Mouse (Mus musculus): Measurements from ENCODE around the gene Klk14. TPM values are rescaled to one million over a fixed set of nuclear protein-coding genes. Genes with fewer than 3 reads are reported as not detected.
"Not testable (repeated sequence)": the region's sequence is repeated elsewhere in the genome, so short reads cannot be mapped to it uniquely, and the experiment has no call there.

The Klk14 gene
- total RNA-seq, 2 experiments from 2014 or later: not detected

DNA sequence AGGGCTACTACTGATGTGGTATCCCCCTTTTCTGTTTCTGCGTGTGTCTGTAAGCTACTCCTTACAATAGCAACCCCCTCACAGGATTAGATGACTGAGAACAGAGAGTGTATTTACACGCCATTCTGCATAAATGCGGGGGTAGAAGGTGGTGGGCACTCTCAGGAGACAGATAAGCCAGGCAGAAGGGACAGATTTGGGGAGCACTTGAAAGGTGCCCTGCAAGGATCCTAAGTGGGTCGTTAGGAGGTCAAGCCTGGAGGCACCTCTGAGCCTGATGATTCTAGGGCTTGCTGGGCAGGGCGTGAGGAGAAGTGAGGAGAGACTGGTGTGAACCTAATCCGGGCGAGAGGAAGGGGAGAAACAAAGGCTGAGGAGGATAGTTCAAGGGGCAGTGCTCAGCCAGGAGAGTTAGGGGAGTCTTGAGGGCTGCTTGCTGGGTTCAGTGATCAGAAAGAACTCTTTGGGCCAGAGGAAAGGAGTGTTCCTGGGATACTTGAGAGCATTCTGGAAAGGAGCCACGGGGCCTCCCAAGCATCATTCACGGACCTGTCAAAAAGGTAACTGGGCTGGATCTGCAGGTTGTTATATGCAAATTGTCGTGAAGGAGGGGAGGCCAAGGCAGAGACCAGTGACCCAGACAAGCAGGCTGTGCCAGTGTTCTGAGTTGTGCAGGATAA lies 17.5 kb upstream of the Klk14 start:
- DNase-seq: no peak
- H3K27ac ChIP-seq: peak overlapping the region; percentile 92
- intact Hi-C loops (cut with DNase I): loop anchor here (10.0 kb wide), 1 partner anchor 388 kb away; no protein-coding TSS in a partner anchor
- H3K4me3 ChIP-seq: peak overlapping the region; percentile 95
- no peak for TF ChIP-seq CTCF (IDR thresholded peaks at IDR 0.05)

DNA sequence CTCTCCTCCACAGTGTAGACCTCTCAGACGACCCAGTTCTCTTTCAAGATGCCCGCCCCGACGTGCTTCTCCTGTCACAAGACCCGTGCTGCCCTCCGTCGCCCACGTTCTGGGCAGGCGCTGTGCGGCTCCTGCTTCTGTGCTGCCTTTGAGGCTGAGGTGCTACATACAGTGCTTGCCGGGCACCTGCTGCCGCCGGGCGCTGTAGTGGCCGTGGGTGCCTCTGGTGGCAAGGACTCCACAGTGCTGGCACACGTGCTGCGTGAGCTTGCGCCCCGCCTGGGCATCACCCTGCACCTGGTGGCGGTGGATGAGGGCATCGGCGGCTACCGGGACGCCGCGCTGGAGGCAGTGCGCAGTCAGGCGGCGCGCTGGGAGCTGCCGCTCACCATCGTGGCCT lies 15.1 kb upstream of the Klk14 start:
- intact Hi-C loops (cut with DNase I): loop anchor here (10.0 kb wide), 1 partner anchor 390 kb away; no protein-coding TSS in a partner anchor
- TF ChIP-seq CTCF (IDR thresholded peaks at IDR 0.05): no peak
- no peak for DNase-seq
- no peak overlapping the region for H3K4me3 ChIP-seq
- H3K27ac ChIP-seq: no peak overlapping the region

DNA sequence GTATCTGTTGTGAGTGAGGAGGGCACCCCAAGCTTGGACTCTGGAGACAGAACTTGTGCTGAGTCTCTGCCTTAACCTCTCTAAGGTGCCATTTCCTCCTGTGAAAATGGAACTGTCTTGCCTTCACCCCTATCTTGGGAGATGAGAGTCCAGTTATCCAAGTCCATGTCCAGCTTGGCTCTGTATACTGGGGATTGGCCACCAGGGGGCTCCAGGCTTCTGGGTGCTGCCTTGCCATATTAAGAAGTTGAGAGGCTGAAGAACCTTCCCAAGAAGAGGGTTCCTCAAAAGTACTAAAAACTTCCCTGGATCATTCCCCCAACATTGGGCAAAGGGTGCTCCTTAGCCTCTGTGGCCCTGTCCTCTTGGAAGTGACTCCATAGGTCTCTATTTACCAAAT lies 11.7 kb upstream of the Klk14 start:
- intact Hi-C loops (cut with DNase I): loop anchor here (10.0 kb wide), 1 partner anchor 394 kb away; no protein-coding TSS in a partner anchor
- no peak overlapping the region for H3K4me3 ChIP-seq
- no peak overlapping the region for H3K27ac ChIP-seq
- peak; percentile 45 for DNase-seq
- peak; percentile 72 for TF ChIP-seq CTCF (IDR thresholded peaks at IDR 0.05)

DNA sequence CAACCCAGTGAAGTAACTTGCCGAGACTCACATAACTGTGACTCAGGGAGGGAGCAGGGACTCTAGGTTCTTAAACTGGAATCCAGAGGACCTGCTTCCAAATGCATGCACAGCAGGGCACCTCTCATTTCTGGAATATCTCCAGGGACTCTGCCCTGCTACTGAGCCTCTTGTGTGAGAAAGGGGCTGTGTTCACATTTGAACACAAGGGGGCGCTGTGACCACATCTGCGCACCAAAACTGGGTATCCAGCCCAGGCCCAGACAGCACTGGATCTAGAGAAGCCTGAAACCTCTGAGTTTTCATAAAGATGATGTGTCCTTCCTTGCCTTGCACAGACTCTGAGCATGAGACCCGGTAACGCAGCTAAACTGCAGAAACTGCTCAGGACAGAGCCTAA lies 9.3 kb upstream of the Klk14 start:
- H3K27ac ChIP-seq: no peak overlapping the region
- peak; percentile 85 for TF ChIP-seq CTCF (IDR thresholded peaks at IDR 0.05)
- DNase-seq: peak; percentile 57
- intact Hi-C loops (cut with DNase I): loop anchor here (5.0 kb wide), 2 partner anchors 101 to 211 kb away; partner anchors contain the start of gene Klk10
- no peak overlapping the region for H3K4me3 ChIP-seq

DNA sequence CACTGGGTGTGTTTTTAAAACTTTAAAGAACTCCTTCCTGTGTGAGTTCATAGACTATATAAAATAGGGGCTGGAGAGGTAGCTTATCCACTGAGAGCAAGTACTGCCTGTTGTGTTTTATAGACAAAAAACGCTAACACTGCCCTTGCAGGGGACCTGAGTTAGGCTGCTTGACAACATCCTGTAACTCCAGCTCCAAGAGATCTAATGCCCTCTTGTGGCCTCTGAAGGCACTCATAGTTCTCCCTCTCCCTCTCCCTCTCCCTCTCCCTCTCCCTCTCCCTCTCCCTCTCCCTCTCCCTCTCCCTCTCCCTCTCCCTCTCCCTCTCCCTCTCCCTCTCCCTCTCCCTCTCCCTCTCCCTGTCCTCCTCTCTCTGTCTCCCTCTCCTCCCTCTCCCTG lies 7.7 kb upstream of the Klk14 start:
- DNase-seq: not testable (repeated sequence)
- TF ChIP-seq CTCF (IDR thresholded peaks at IDR 0.05): peak; percentile 10; the same call in 1 of the 2 replicates
- intact Hi-C loops (cut with DNase I): loop anchor here (5.0 kb wide), 2 partner anchors 100 to 210 kb away; partner anchors contain the start of gene Klk10

DNA sequence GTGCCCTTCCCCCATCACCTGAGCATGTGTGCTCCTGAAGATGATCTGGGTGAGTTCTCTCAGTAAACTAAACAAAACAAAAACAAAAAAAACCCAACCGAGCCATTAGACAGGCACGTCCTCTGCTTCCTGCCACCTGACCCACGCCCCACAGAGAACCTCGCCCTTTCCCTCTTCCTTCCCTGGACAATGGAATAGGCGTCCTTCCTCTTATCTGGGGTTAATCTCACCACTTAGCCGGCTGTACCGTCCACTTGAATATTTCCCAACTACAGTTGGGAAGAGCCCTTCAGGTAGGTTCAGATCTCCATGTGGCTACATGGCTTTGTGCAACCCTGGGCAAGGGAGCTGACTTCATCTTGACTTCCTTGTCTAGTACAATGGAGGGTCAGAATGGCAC lies 5.1 kb upstream of the Klk14 start:
- H3K4me3 ChIP-seq: no peak overlapping the region; the same call in 1 of the 2 replicates
- H3K27ac ChIP-seq: peak overlapping the region; percentile 46; the same call in 1 of the 2 replicates
- DNase-seq: no peak
- intact Hi-C loops (cut with DNase I): no loop called here
- TF ChIP-seq CTCF (IDR thresholded peaks at IDR 0.05): no peak

More for the DNA sequence above, 7.7 kb upstream of the Klk14 start:
- not testable (repeated sequence) for H3K4me3 ChIP-seq, H3K27ac ChIP-seq

DNA sequence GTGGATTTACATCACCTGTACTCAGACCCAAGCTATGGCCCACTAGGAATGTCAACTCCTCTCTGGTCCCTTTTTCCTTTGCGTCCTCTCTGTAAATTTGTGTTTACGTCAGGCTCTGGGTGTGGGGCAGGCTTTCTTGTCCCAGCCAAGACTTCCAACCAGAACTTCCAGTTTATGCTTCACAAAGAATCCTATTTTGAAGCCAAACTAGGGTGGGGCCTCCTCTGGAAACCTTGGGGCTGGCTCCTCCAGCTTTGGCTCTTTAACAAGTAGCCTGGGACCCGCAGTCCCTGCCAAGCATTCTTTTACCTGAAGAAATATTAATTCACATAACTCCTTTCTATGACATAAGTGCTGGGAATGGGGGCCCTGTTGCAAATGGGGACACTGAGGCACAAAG lies 19.8 kb downstream of the Klk14 start:
- Histone ChIP-seq H3K27ac (no peak overlapping the region), H3K4me3 (no peak overlapping the region)
- intact Hi-C loops (cut with DNase I): no loop called here
- no peak for TF ChIP-seq CTCF (IDR thresholded peaks at IDR 0.05)
- no peak for DNase-seq

DNA sequence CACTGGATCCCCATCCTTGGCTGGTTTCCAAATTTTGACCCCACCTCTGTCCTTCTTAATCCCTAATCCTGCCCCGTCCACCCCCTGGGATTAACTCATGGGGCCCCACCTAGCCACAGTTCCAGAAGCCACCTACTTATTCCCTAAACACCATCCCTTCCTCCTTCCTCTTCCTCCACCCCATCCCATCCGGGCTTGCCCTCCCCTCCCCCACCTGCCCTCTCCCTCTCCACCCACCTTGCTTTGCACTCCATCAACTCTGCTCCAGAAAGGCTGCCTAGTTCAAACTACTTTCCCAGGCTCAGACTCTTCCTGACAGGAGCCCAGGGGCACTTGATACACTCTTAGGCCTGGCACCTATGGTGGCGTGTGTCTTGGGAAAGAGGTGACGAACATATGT lies 22.0 kb downstream of the Klk14 start, which contains the start of gene Klk13:
TSS of gene Klk13 (plus strand) at position 301 of the 400 bp plus-strand sequence.
- Histone ChIP-seq H3K4me3 (no peak within 1 kb of the TSS), H3K27ac (no peak within 1 kb of the TSS)
- DNase-seq: no peak
- intact Hi-C loops (cut with DNase I): no loop called here
- no peak for TF ChIP-seq CTCF (IDR thresholded peaks at IDR 0.05)

DNA sequence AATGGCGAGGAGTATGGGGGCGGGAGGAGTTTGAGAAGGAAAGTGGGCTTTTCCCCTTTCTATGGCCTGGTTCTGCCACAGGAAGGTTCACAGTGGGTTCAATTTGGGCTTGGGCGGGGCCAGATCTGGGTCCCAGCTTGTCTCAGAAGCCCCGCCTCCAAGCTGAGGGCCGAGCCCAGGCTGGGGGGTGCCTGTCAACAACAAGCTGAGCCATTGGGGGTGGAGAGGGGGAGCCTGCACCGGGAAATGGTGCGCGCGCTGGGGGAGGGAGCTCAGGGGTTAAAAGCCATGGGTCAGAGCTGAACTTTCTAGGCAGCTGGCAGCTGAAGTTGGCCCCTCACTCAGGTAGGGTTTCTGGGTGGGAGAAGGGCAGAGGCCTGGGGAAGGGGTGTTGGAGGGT lies 22.7 kb downstream of the Klk14 start:
- intact Hi-C loops (cut with DNase I): no loop called here
- TF ChIP-seq CTCF (IDR thresholded peaks at IDR 0.05): no peak
- no peak overlapping the region for H3K4me3 ChIP-seq
- H3K27ac ChIP-seq: no peak overlapping the region
- DNase-seq: no peak

DNA sequence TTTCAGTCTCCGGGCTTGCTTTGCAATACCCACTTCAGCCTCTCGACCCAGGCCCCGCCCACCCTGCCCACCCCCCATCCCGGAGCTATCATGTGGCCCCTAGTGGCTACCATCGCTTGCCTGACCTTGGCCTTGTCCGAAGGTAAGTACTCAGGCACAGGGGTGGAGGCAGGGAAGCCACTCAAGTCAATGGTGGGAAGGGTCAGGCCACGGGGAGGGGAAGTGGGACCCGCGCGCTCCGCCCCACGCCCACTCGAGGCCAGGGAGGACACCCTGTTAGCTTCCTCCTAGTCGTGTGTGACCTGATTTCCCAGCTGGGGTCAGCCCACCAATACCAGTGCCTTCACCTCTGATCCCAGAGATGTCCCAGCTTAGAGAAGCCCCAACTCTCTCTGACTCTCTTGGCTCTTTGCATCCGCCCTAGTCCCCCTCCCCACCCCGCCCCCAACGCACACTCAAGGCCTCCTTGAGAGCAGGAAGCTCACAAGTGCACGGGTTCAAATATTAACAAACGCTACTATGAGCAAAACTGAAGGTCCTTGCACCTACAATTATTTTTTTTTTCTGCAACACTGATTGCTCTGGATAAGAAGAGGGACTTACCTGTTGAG lies 23.6 kb downstream of the Klk14 start:
- no peak overlapping the region for H3K4me3 ChIP-seq
- intact Hi-C loops (cut with DNase I): no loop called here
- TF ChIP-seq CTCF (IDR thresholded peaks at IDR 0.05): no peak
- no peak for DNase-seq
- no peak overlapping the region for H3K27ac ChIP-seq

Other genes starting within 250 kb of the Klk14 start
- gene Cldnd2, start 249.6 kb upstream of the Klk14 start, total RNA-seq (2021): not detected
- 100 to 1,000 TPM; 221 to 447 TPM for gene Etfb, start 246.3 kb upstream of the Klk14 start, total RNA-seq (2021)
- gene Gm45233, start 246.3 kb upstream of the Klk14 start, total RNA-seq (2021): 1 to 10 TPM in 1 of 2 experiments, under 1 TPM in 1; 0.45 to 1.2 TPM
- gene Vsig10l, start 227.3 kb upstream of the Klk14 start, total RNA-seq (2021): 1 to 10 TPM; 1.7 to 2.3 TPM
- under 1 TPM; 0.20 to 0.28 TPM for gene Iglon5, start 200.3 kb upstream of the Klk14 start, total RNA-seq (2021)
- gene 4931406B18Rik, start 184.5 kb upstream of the Klk14 start, total RNA-seq (2021): not detected
- 1 to 10 TPM; 1.4 TPM for gene Cd33, start 146.0 kb upstream of the Klk14 start, total RNA-seq (2021)
- gene Zfp658, start 128.2 kb upstream of the Klk14 start, total RNA-seq (2021): under 1 TPM; 0.36 to 0.43 TPM
- 1 to 10 TPM; 3.1 to 4.9 TPM for gene Zfp719, start 110.8 kb upstream of the Klk14 start, total RNA-seq (2021)
- not detected for gene Zfp819, start 83.2 kb upstream of the Klk14 start, total RNA-seq (2021)
- not detected for gene Ceacam18, start 55.7 kb upstream of the Klk14 start, total RNA-seq (2021)
- gene Siglece, start 30.3 kb upstream of the Klk14 start, total RNA-seq (2021): 1 to 10 TPM in 1 of 2 experiments, under 1 TPM in 1; 0.26 to 1.0 TPM
- 1 to 10 TPM; 1.8 to 2.9 TPM for gene Ctu1, start 18.4 kb upstream of the Klk14 start, total RNA-seq (2021)
- gene Klk13, start 22.1 kb downstream of the Klk14 start, total RNA-seq (2021): under 1 TPM in 1 of 2 experiments, not detected in 1; 0.22 TPM
- gene Klk12, start 78.5 kb downstream of the Klk14 start, total RNA-seq (2021): not detected
- under 1 TPM in 1 of 2 experiments, not detected in 1; 0.41 TPM for gene Klk11, start 84.2 kb downstream of the Klk14 start, total RNA-seq (2021)
- 1 to 10 TPM in 1 of 2 experiments, under 1 TPM in 1; 0.69 to 1.4 TPM for gene Klk10, start 90.6 kb downstream of the Klk14 start, total RNA-seq (2021)
- gene Klk9, start 101.5 kb downstream of the Klk14 start, total RNA-seq (2021): not detected
- gene Klk8, start 107.2 kb downstream of the Klk14 start, total RNA-seq (2021): 1 to 10 TPM; 1.7 to 2.5 TPM
- not detected for gene Klk7, start 120.9 kb downstream of the Klk14 start, total RNA-seq (2021)
- gene Klk6, start 134.1 kb downstream of the Klk14 start, total RNA-seq (2021): not detected
- not detected for gene Klk5, start 151.6 kb downstream of the Klk14 start, total RNA-seq (2021)
- not detected for gene Klk4, start 190.7 kb downstream of the Klk14 start, total RNA-seq (2021)
- gene Klk15, start 243.3 kb downstream of the Klk14 start, total RNA-seq (2021): not detected

All from gastrocnemius, adult 2 months (tissue).